ENCODE assay signal across 10 mouse cellular contexts in genomic region chr8:75132485-75132884, GRCm38 (mm10). TPM values are rescaled to one million over a fixed set of nuclear protein-coding genes. Genes with fewer than 3 reads are reported as not detected.
A peak's percentile ranks its signal among the peaks of the same experiment; 100 is the strongest.
DNase-seq lines count a peak whose midpoint lies in the region; ATAC-seq and TF ChIP-seq lines count a peak whose summit lies in the region.
"Had no signal": no experiment of that assay in that cellular context is flagged by ENCODE, and none has a peak within 500 bp of the region (broad histone marks: within the 10 kb centered on the region; RNA-seq: fewer than 3 reads in every experiment).

No protein-coding gene starts in this region.

- no peaks in the 10 kb centered on the region for H3K9me3 ChIP-seq in limb, embryonic 14.5 days (ENCODE audit: control insufficient read depth, low read length)
- no peaks in the 10 kb centered on the region for H3K9me3 ChIP-seq in hindbrain, embryonic 16.5 days (ENCODE audit: control insufficient read depth, low read length)
- H3K9me3 ChIP-seq: embryonic facial prominence, embryonic 13.5 days; limb, embryonic 15.5 days had no signal

- no peak overlapping the region for H3K9ac ChIP-seq in limb, embryonic 14.5 days (ENCODE audit: low read depth, low read length, severe bottlenecking)
- H3K9ac ChIP-seq in hindbrain, embryonic 16.5 days (ENCODE audit: low read depth, low read length), result no peak overlapping the region
- H3K9ac ChIP-seq: embryonic facial prominence, embryonic 13.5 days; limb, embryonic 15.5 days had no signal

- H3K27me3 ChIP-seq in limb, embryonic 14.5 days (ENCODE audit: control insufficient read depth, insufficient read depth, low read length), result no peaks in the 10 kb centered on the region
- H3K27me3 ChIP-seq in hindbrain, embryonic 16.5 days (replicated peaks; ENCODE audit: control insufficient read depth, insufficient read depth, low read length), result no peaks in the 10 kb centered on the region
- H3K27me3 ChIP-seq: embryonic facial prominence, embryonic 13.5 days; limb, embryonic 15.5 days had no signal

- H3K4me1 ChIP-seq in limb, embryonic 14.5 days (ENCODE audit: control insufficient read depth, insufficient read depth, low read length), result no peaks in the 10 kb centered on the region
- peaks cover 10% of the 10 kb centered on the region for H3K4me1 ChIP-seq in hindbrain, embryonic 16.5 days (ENCODE audit: control insufficient read depth, insufficient read depth, low read depth, low read length)
- H3K4me1 ChIP-seq: embryonic facial prominence, embryonic 13.5 days; limb, embryonic 15.5 days had no signal

- no peak for ATAC-seq in limb, embryonic 14.5 days (ENCODE audit: low FRiP score, low read depth)
- no peak for ATAC-seq in hindbrain, embryonic 16.5 days

- no peak overlapping the region for H3K4me3 ChIP-seq in limb, embryonic 14.5 days (replicated peaks; ENCODE audit: low read length)
- no peak overlapping the region for H3K4me3 ChIP-seq in hindbrain, embryonic 16.5 days (ENCODE audit: low read length)
- H3K4me3 ChIP-seq: embryonic facial prominence, embryonic 13.5 days; limb, embryonic 15.5 days had no signal

- TF ChIP-seq POLR2A in limb, embryonic 14.5 days (IDR thresholded peaks at IDR 0.05; ENCODE audit: borderline replicate concordance, extremely low read depth, insufficient read depth, insufficient read length), result no peak

- WGBS in limb, embryonic 14.5 days, result 15% methylated on average over 3 of the region's 3 CpGs
- 16% methylated on average over 3 of the region's 3 CpGs for WGBS in hindbrain, embryonic 16.5 days

- peak; percentile 56 for DNase-seq in layer of hippocampus, adult 11-12 months (ENCODE audit: low spot score)
- DNase-seq in layer of hippocampus, adult 9-10 months (ENCODE audit: low spot score), result no peak
- peak; percentile 27 for DNase-seq in Muller cell, postnatal 12 days (ENCODE audit: inconsistent ontology term)
- peak; percentile 55 to 68 for DNase-seq in cerebellum, adult 18-20 months
- DNase-seq in heart, postnatal 14 days, result peak; percentile 63 to 73
- DNase-seq in limb, embryonic 14.5 days (ENCODE audit: low spot score), result peak; percentile 33
- peak; percentile 27 for DNase-seq in skeletal muscle tissue, adult 2 months (ENCODE audit: low read depth, low spot score)

- intact Hi-C loops in heart, postnatal 14 days (cut with DNase I), result loop anchor here (1.0 kb wide), 2 partner anchors 86 to 140 kb away; no protein-coding TSS in a partner anchor

- no peak overlapping the region for H3K4me2 ChIP-seq in limb, embryonic 14.5 days (replicated peaks; ENCODE audit: low read depth, low read length, severe bottlenecking)
- no peak overlapping the region for H3K4me2 ChIP-seq in hindbrain, embryonic 16.5 days (ENCODE audit: low read length)
- H3K4me2 ChIP-seq: embryonic facial prominence, embryonic 13.5 days; limb, embryonic 15.5 days had no signal

- H3K36me3 ChIP-seq in limb, embryonic 14.5 days (ENCODE audit: control insufficient read depth, insufficient read depth, low read length), result peaks cover 27% of the 10 kb centered on the region
- no peaks in the 10 kb centered on the region; the same call in 1 of the 2 replicates for H3K36me3 ChIP-seq in hindbrain, embryonic 16.5 days (ENCODE audit: control insufficient read depth, insufficient read depth, low read length)

- no peak overlapping the region for H3K27ac ChIP-seq in limb, embryonic 14.5 days (replicated peaks; ENCODE audit: low read depth, low read length)
- no peak overlapping the region for H3K27ac ChIP-seq in hindbrain, embryonic 16.5 days (ENCODE audit: low read depth, low read length)
- H3K27ac ChIP-seq: embryonic facial prominence, embryonic 13.5 days; limb, embryonic 15.5 days had no signal

RNA-seq across cellular contexts. Expression of gene Mcm5, which starts 23.1 kb away (rescaled TPM):
- total RNA-seq in heart, postnatal 14 days (2021), result 10 to 100 TPM in 1 of 2 experiments, 1 to 10 TPM in 1; 5.8 to 11.7 TPM
- 157 and 159 TPM in 2 replicates for polyA plus RNA-seq in limb, embryonic 14.5 days (2012; rRNA removed)
- 125 and 127 TPM in 2 replicates for polyA plus RNA-seq in limb, embryonic 14.5 days (2014; fragmentation: Nextera tagmentation; extraction: Ambion mirVana)
- polyA plus RNA-seq in hindbrain, embryonic 16.5 days (2015; fragmentation: Nextera tagmentation; extraction: Ambion mirVana), result 32.8 and 40.2 TPM in 2 replicates

RNA-seq across cellular contexts. Expression of gene Hmox1, which starts 39.1 kb away (rescaled TPM):
- 10 to 100 TPM; 13.6 to 15.0 TPM for total RNA-seq in heart, postnatal 14 days (2021)
- 32.2 and 39.3 TPM in 2 replicates for polyA plus RNA-seq in limb, embryonic 14.5 days (2012; rRNA removed)
- polyA plus RNA-seq in limb, embryonic 14.5 days (2014; fragmentation: Nextera tagmentation; extraction: Ambion mirVana), result 18.5 and 19.3 TPM in 2 replicates
- 15.8 and 17.3 TPM in 2 replicates for polyA plus RNA-seq in hindbrain, embryonic 16.5 days (2015; fragmentation: Nextera tagmentation; extraction: Ambion mirVana)
